Mouse (Mus musculus) limb, embryonic 13.5 days (tissue): ENCODE results near the gene Cd40. TPM values are rescaled to one million over a fixed set of nuclear protein-coding genes. Genes with fewer than 3 reads are reported as not detected.
A peak's percentile ranks its signal among the peaks of the same experiment; 100 is the strongest.

ENCODE experiments used
- ATAC-seq: fragments of 200-750 bp; cut with Nextera tagmentation; 2 replicates; pipeline ENCODE4 v1.8.0; 2017; ENCODE audit warnings: low read depth, moderate number of reproducible peaks, moderate TSS enrichment; ENCODE audit not compliant: low FRiP score
- H3K27ac ChIP-seq: fragments of 300-500 bp; sonication (generic); 2 replicates; pipeline ENCODE4 v1.5.1; 2015; ENCODE audit warnings: inconsistent platforms, mild to moderate bottlenecking, moderate library complexity
- H3K27me3 ChIP-seq: fragments of 300-500 bp; sonication (generic); 2 replicates; pipeline ENCODE4 v1.6.1; 2015; ENCODE audit warnings: mild to moderate bottlenecking, inconsistent platforms
- H3K36me3 ChIP-seq: fragments of 300-500 bp; sonication (generic); 2 replicates; pipeline ENCODE4 v1.6.1; 2015; ENCODE audit warnings: inconsistent platforms, mild to moderate bottlenecking, moderate library complexity
- H3K4me1 ChIP-seq: fragments of 300-500 bp; sonication (generic); 2 replicates; pipeline ENCODE4 v1.6.1; 2015; ENCODE audit warnings: inconsistent platforms
- H3K4me2 ChIP-seq: fragments of 300-500 bp; sonication (generic); replicated peaks from 2 replicates; pipeline ENCODE4 v1.6.1; 2015; ENCODE audit warnings: inconsistent platforms, mild to moderate bottlenecking, moderate library complexity
- H3K4me3 ChIP-seq: fragments of 300-500 bp; sonication (generic); 2 replicates; pipeline ENCODE4 v1.5.1; 2015; ENCODE audit warnings: moderate library complexity, mild to moderate bottlenecking, inconsistent platforms
- H3K9ac ChIP-seq: fragments of 300-500 bp; sonication (generic); 2 replicates; pipeline ENCODE4 v1.6.1; 2015; ENCODE audit warnings: mild to moderate bottlenecking, inconsistent platforms
- H3K9me3 ChIP-seq: fragments of 300-500 bp; sonication (generic); 2 replicates; pipeline ENCODE4 v1.6.1; 2016; ENCODE audit warnings: inconsistent platforms
- WGBS: fragments of 180-500 bp; shearing (Covaris S2); methylation state at CpG from one replicate; pipeline ENCODE4 v1.1.7; 2015; 5-methylcytosine and 5-hydroxymethylcytosine counted together
- polyA plus RNA-seq: library from polyadenylated mRNA; unstranded; fragments of >200 nt; fragmentation: Nextera tagmentation; extraction: Ambion mirVana; gene quantifications from 2 replicates; pipeline ENCODE4 v1.2.1, GENCODE M21; 2015

Cd40 gene
- 7.5 and 8.4 TPM in 2 replicates for polyA plus RNA-seq

DNA sequence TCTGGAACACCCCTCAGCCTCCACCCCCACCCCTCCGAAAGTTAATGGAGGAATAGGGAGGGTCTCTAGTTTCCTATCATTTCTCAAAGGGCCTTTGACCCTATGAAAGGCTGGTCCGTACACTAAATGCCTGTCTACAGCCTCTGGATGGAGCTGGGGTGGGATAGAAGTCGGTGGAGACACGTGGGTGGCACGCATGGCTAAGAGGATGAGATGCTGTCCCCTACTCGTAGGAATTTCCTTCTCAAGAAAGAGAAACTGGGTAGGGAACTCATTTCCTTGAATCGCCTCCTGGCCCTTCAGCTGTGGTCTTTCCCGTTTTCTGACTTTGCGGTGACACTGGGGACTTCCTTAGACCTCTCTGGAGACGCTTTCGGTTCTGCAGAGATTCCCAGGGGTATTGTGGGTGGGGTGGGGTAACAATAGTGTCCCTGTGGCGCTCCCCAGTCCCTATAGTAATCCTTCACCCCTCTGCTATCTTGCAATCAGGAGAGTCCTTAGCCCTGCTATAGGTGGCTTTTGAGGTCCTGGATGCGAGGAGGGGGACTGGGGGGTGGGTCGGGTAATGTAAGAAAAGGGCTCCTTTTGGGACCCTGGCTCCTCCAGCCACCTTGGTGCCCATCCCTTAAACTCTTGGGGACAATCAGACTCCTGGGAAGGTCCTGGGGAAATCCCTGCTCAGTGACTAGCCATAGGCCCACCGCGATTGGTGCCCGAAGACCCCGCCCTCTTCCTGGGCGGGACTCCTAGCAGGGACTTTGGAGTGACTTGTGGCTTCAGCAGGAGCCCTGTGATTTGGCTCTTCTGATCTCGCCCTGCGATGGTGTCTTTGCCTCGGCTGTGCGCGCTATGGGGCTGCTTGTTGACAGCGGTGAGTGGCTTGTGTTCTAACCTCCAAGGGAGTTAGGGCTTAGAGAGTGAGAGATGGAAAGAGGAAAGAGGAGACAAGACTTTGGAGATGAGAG, at the start of gene Cd40:
Gene Cd40 (plus strand): TSS at position 740 of the 965 bp plus-strand sequence.
- H3K9ac ChIP-seq: peak within 1 kb of the TSS; percentile 8; the same call in 1 of the 2 replicates

DNA sequence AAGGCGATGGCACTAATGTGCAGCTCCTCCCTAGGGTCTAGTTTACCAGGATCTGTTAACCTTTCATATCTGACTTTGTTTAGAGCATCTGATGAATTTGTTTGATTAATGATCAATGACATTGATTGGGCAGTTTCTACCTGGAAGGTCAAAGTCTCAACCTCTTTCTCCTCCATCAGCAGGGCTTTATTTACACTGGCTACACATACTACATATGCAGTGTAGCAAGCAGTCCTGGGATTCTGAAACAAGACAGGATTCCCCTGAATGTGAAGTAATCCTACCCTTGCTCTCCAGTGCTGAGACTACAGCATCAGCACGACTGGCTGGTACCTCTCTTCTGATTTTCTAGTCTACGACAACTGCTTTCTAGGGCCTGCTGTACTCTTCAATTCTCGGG, 48.6 kb upstream of the Cd40 start:
- Histone ChIP-seq H3K27ac (no peak overlapping the region), H3K27me3 (no peaks in the 10 kb centered on the region), H3K9ac (no peak overlapping the region), H3K4me1 (no peaks in the 10 kb centered on the region), H3K9me3 (no peaks in the 10 kb centered on the region), H3K36me3 (peaks cover 100% of the 10 kb centered on the region), H3K4me3 (no peak overlapping the region), H3K4me2 (no peak overlapping the region)
- no peak for ATAC-seq
- WGBS: 91% methylated on average over 4 of the region's 4 CpGs

More for the DNA sequence above, at the start of gene Cd40:
- 0 out of 2 replicates have a peak, but pooled peaks cover 4% of the 10 kb centered on the region for H3K9me3 ChIP-seq
- ATAC-seq: no peak
- peaks cover 13% of the 10 kb centered on the region for H3K27me3 ChIP-seq
- no peak within 1 kb of the TSS for H3K27ac ChIP-seq
- peak within 1 kb of the TSS; percentile 60 for H3K4me2 ChIP-seq
- peak within 1 kb of the TSS; percentile 32 for H3K4me3 ChIP-seq
- WGBS: 17% methylated on average over 25 of the region's 25 CpGs
- no peaks in the 10 kb centered on the region for H3K36me3 ChIP-seq
- H3K4me1 ChIP-seq: peaks cover 12% of the 10 kb centered on the region; the same call in 1 of the 2 replicates

GRCm38 (mm10) chr2:165007986-165008385, 47.4 kb upstream of the Cd40 start:
- 92% methylated on average over 1 of the region's 1 CpGs for WGBS
- no peak overlapping the region for H3K27ac ChIP-seq
- ATAC-seq: no peak
- H3K9me3 ChIP-seq: no peaks in the 10 kb centered on the region
- H3K4me2 ChIP-seq: no peak overlapping the region
- no peaks in the 10 kb centered on the region for H3K4me1 ChIP-seq
- peaks cover 100% of the 10 kb centered on the region for H3K36me3 ChIP-seq
- no peak overlapping the region for H3K9ac ChIP-seq
- H3K4me3 ChIP-seq: no peak overlapping the region
- H3K27me3 ChIP-seq: no peaks in the 10 kb centered on the region

- peaks cover 91% of the 10 kb centered on the region for H3K36me3 ChIP-seq
- no peaks in the 10 kb centered on the region for H3K4me1 ChIP-seq
- H3K4me2 ChIP-seq: no peak overlapping the region
- no peak overlapping the region for H3K4me3 ChIP-seq
- no peak for ATAC-seq
- H3K27me3 ChIP-seq: no peaks in the 10 kb centered on the region
- WGBS: 95% methylated on average over 14 of the region's 14 CpGs
- no peak overlapping the region for H3K27ac ChIP-seq
- no peaks in the 10 kb centered on the region for H3K9me3 ChIP-seq
- no peak overlapping the region for H3K9ac ChIP-seq
These were observed 46.3 kb upstream of the Cd40 start for GRCm38 (mm10) chr2:165009161-165009560.

DNA sequence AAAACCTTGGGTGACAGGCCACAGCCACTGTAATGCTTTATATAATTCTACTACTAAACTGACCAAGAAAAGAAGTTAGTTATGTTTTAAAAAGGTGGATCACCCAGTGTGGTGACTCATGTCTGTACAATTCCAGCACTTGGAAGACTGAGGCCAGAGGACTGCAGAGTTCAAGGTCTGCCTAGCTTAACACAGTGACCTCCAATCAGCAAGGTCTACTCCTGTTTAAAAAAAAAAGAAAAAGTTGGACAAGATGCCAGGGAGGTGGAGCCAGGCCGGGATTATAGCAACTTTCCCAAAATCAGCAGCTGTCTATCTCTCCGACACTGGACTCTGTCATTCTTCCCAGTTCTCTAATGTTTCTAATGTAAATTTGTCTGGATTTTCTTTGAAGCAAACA, 45.8 kb upstream of the Cd40 start:
- no peak for ATAC-seq
- Histone ChIP-seq H3K4me3 (no peak overlapping the region), H3K36me3 (peaks cover 86% of the 10 kb centered on the region), H3K4me2 (no peak overlapping the region), H3K9me3 (no peaks in the 10 kb centered on the region), H3K9ac (no peak overlapping the region), H3K27ac (no peak overlapping the region), H3K27me3 (no peaks in the 10 kb centered on the region), H3K4me1 (no peaks in the 10 kb centered on the region)
- WGBS: 93% methylated on average over 2 of the region's 2 CpGs

- H3K9ac ChIP-seq: no peak overlapping the region
- no peak overlapping the region for H3K27ac ChIP-seq
- no peaks in the 10 kb centered on the region for H3K9me3 ChIP-seq
- no peak overlapping the region for H3K4me2 ChIP-seq
- no peaks in the 10 kb centered on the region for H3K4me1 ChIP-seq
- H3K27me3 ChIP-seq: no peaks in the 10 kb centered on the region
- H3K4me3 ChIP-seq: no peak overlapping the region
- H3K36me3 ChIP-seq: peaks cover 79% of the 10 kb centered on the region
- WGBS: 86% methylated on average over 10 of the region's 10 CpGs
- ATAC-seq: no peak
These were observed 45.1 kb upstream of the Cd40 start for GRCm38 (mm10) chr2:165010351-165010750.

DNA sequence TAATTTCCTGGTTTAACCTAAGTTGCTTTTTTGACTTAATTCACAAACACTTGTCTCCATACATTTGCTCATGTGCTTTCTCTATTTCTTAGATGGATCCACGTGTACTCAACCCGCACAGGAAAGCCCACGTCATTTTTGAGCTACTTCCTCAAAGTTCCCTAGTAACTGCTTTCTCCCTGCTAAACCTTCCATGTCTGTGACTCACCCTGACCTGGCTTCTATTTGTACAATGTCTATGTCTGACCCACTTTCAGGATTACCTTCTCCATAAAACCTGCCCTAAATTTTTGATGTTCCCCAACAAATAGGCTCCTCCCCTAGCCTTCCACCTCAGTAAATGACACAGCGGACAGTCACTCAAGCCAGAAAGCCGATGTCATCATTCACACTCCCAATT, 40.5 kb upstream of the Cd40 start:
- H3K9me3 ChIP-seq: no peaks in the 10 kb centered on the region
- no peak for ATAC-seq
- H3K9ac ChIP-seq: no peak overlapping the region
- H3K4me3 ChIP-seq: no peak overlapping the region
- WGBS: 95% methylated on average over 5 of the region's 5 CpGs
- no peaks in the 10 kb centered on the region for H3K27me3 ChIP-seq
- H3K36me3 ChIP-seq: peaks cover 61% of the 10 kb centered on the region
- no peak overlapping the region for H3K27ac ChIP-seq
- H3K4me2 ChIP-seq: no peak overlapping the region
- H3K4me1 ChIP-seq: no peaks in the 10 kb centered on the region

GRCm38 (mm10) chr2:165020490-165020889, 34.9 kb upstream of the Cd40 start:
- no peaks in the 10 kb centered on the region for H3K9me3 ChIP-seq
- H3K9ac ChIP-seq: no peak overlapping the region
- H3K36me3 ChIP-seq: peaks cover 45% of the 10 kb centered on the region
- ATAC-seq: no peak
- H3K27ac ChIP-seq: no peak overlapping the region
- no peaks in the 10 kb centered on the region for H3K27me3 ChIP-seq
- no peak overlapping the region for H3K4me3 ChIP-seq
- 92% methylated on average over 3 of the region's 3 CpGs for WGBS
- no peak overlapping the region for H3K4me2 ChIP-seq
- H3K4me1 ChIP-seq: no peaks in the 10 kb centered on the region

- no peak overlapping the region for H3K4me2 ChIP-seq
- H3K9ac ChIP-seq: no peak overlapping the region
- peaks cover 8% of the 10 kb centered on the region for H3K36me3 ChIP-seq
- whole genome bisulfite sequencing: 74% methylated on average over 1 of the region's 1 CpGs
- H3K4me1 ChIP-seq: peaks cover 9% of the 10 kb centered on the region
- H3K27ac ChIP-seq: no peak overlapping the region
- no peak overlapping the region for H3K4me3 ChIP-seq
- no peaks in the 10 kb centered on the region for H3K9me3 ChIP-seq
- ATAC-seq: no peak
- no peaks in the 10 kb centered on the region for H3K27me3 ChIP-seq
These were observed 28.3 kb upstream of the Cd40 start for GRCm38 (mm10) chr2:165027163-165027562.

GRCm38 (mm10) chr2:165032533-165032932, 22.9 kb upstream of the Cd40 start:
- Histone ChIP-seq H3K27ac (no peak overlapping the region), H3K36me3 (no peaks in the 10 kb centered on the region), H3K9ac (no peak overlapping the region), H3K4me3 (peak overlapping the region; percentile 82), H3K4me1 (peaks cover 33% of the 10 kb centered on the region), H3K4me2 (peak overlapping the region; percentile 85), H3K27me3 (no peaks in the 10 kb centered on the region), H3K9me3 (no peaks in the 10 kb centered on the region)
- ATAC-seq: no peak
- WGBS: 41% methylated on average over 3 of the region's 3 CpGs

DNA sequence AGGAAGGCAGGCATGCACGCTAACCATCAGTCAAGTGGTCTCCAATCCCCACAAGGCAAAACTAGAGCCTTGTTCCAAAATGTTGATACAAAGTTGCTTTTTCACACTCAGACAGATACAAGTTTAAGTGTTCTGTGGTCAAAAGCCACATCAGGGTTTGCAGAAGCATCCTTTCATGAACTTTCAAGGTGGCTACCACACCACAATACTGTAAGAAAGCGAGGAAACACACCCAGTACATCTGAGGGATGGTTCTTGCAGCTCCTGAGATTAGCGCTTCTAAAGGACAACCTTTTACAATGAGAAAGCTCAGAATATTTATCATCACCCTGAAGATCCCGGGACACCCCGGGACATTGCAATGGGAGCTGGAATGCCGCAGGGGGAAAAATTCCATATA, 22.1 kb upstream of the Cd40 start:
- Histone ChIP-seq H3K4me3 (peak overlapping the region; percentile 82), H3K9ac (peak overlapping the region; percentile 94), H3K27ac (no peak overlapping the region), H3K4me2 (peak overlapping the region; percentile 85), H3K27me3 (no peaks in the 10 kb centered on the region), H3K36me3 (no peaks in the 10 kb centered on the region), H3K4me1 (peaks cover 33% of the 10 kb centered on the region), H3K9me3 (no peaks in the 10 kb centered on the region)
- ATAC-seq: no peak
- WGBS: 46% methylated on average over 6 of the region's 6 CpGs

- no peaks in the 10 kb centered on the region for H3K27me3 ChIP-seq
- H3K4me1 ChIP-seq: peaks cover 33% of the 10 kb centered on the region
- H3K4me2 ChIP-seq: peak within 1 kb of the TSS; percentile 85
- under 1% methylated on average over 88 of the region's 111 CpGs for WGBS
- H3K27ac ChIP-seq: peak within 1 kb of the TSS; percentile 78
- no peaks in the 10 kb centered on the region for H3K9me3 ChIP-seq
- no peaks in the 10 kb centered on the region for H3K36me3 ChIP-seq
- ATAC-seq: peak; percentile 98
- H3K4me3 ChIP-seq: peak within 1 kb of the TSS; percentile 82
- peak within 1 kb of the TSS; percentile 94 for H3K9ac ChIP-seq
These were observed 21.0 kb upstream of the Cd40 start, which contains the start of gene Ncoa5 for GRCm38 (mm10) chr2:165034131-165035057. TSS of gene Ncoa5 (minus strand) at chr2:165034867.
